Mouse (Mus musculus): ENCODE results near the gene Mon1a. TPM values are rescaled to one million over a fixed set of nuclear protein-coding genes. Genes with fewer than 3 reads are reported as not detected.
A peak's percentile ranks its signal among the peaks of the same experiment; 100 is the strongest.

The Mon1a gene
- 28.2 and 28.5 TPM in 2 replicates for polyA plus RNA-seq (2012; rRNA removed)

GRCm38 (mm10) chr9:107887804-107888266, at the start of gene Mon1a:
Gene Mon1a (plus strand): TSS chr9:107888151.
- peak; percentile 83 to 90 for DNase-seq (ENCODE audit: extremely low spot score in 1 of 2, low spot score in 1 of 2)

DNA sequence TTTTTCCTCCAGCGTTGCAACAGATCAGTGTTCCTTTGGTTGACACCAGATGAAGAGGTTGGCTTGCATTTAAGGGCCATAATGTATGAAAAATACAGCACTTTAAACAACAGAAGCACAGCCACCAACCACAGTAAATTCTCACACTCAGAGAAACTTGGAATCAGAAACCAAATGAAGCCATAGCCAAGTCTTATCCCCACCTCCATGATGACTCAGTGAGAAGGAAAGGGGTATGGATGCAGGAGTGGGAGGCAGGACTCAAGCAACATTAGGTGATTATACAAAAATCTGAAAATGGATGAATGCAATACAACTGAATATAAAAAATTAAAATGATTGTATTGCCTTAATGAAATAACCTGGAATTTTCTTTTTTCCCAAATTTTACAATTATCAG, 49.1 kb upstream of the Mon1a start:
- DNase-seq (ENCODE audit: extremely low spot score in 1 of 2, low spot score in 1 of 2): peak in 1 of 2 experiments; percentile 43

- no peak for DNase-seq (ENCODE audit: extremely low spot score in 1 of 2, low spot score in 1 of 2)
Measured at GRCm38 (mm10) chr9:107842709-107843108, 45.2 kb upstream of the Mon1a start.

- DNase-seq (ENCODE audit: extremely low spot score in 1 of 2, low spot score in 1 of 2): no peak
Measured at GRCm38 (mm10) chr9:107848922-107849321, 39.0 kb upstream of the Mon1a start.

DNA sequence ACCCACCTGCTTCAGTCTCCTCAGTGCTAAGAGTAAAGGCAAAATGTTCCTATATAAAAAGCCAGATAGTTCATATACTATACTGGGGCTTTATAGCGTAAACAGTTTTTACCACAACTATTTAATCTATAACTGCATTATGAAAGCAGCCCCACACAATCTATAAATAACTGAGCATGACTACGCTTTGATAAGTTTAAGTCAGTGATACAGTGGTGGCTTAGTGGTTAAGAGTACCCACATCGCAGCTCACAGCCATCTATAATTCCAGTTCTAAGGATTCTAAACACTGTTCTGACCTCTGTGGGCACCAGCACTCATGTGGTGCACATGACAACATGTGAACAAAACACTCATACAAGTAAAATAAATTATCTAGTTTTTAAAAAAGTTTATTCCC, 29.6 kb upstream of the Mon1a start:
- DNase-seq (ENCODE audit: extremely low spot score in 1 of 2, low spot score in 1 of 2): no peak

- DNase-seq (ENCODE audit: extremely low spot score in 1 of 2, low spot score in 1 of 2): no peak
Measured at GRCm38 (mm10) chr9:107864493-107864892, 23.5 kb upstream of the Mon1a start.

DNA sequence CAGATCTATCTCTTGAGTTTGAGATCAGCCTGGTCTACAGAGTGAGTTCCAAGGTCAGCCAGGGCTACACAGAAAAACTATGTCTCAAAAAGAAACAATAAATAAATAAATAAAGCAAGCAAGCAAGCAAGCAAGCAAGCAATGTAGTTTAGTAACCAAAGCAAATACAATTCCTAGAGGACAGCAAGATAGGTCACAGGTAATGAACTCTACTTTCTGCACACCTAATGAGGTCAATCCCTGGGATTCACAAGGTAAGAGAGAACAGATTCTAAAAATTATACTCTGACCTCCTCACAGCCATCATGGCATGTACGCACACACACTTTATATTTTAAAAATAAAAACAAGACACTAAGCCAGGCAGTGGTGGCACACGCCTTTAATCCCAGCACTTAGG, 21.9 kb upstream of the Mon1a start:
- no peak for DNase-seq (ENCODE audit: extremely low spot score in 1 of 2, low spot score in 1 of 2)

DNA sequence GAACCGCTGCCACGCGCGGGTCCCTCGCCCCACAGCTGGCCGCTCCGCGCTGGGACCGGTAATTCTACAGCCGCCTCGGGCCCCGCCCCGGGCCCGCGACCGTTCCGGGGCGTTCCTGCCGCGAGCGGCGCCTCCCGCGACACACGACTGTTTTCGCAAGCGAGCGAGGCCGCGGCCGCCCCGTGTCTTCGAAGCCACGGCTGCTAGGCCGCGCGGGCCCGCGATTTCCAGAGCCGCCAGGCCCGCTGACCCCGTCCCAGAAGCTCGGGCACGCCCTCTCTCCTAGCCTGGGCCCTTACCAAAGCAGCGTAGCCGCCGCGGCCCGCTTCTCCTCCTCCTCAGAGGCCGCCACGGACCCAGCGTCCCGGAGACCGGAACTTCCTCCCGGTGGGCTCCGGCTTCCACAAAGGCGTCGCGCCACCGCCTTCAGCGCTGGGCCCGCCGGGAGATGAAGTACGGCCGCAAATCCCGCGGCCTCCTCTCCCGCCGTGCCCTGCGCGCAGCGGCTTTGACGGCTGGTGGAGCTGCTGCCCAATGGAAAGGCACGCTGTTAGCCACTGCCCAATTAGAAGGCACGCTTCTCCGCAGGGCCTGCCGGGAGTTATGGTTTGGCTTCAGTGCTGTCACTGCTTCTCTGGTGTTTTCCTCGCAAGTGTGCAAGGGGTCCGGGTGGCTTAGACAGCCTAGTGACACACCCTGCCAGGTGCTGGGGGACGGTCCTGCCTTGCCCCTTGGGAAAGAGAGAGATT, 15.4 kb upstream of the Mon1a start:
- DNase-seq (ENCODE audit: extremely low spot score in 1 of 2, low spot score in 1 of 2): peak; percentile 90 to 97

DNA sequence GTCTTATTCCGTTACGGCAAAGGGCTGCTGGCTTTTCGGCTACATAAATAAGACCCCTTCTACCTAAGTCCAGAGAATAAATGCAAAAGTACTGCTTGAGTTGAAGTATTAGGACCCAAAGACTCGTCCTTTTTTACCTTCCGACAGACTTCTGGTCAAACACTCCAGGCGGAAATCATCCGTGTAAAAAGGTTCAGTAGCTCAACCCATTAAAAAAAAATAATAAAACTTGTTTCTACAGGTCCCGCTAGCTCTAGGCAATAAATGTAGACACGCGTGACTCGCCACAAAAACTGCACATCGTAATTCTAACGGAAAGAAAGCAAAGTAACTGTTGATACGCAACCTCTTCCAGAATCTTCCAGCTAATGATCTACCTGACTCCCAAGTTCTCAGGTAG, 14.8 kb upstream of the Mon1a start, which contains the start of gene Rbm6:
Gene Rbm6, minus strand, starts transcription at position 101 of the 400 bp plus-strand sequence.
- DNase-seq (ENCODE audit: extremely low spot score in 1 of 2, low spot score in 1 of 2): no peak

GRCm38 (mm10) chr9:107880411-107880810, 7.5 kb upstream of the Mon1a start:
- DNase-seq (ENCODE audit: extremely low spot score in 1 of 2, low spot score in 1 of 2): no peak

- peak in 1 of 2 experiments; percentile 28 for DNase-seq (ENCODE audit: extremely low spot score in 1 of 2, low spot score in 1 of 2)
Measured at GRCm38 (mm10) chr9:107888267-107888850, 408 bp downstream of the Mon1a start.

DNA sequence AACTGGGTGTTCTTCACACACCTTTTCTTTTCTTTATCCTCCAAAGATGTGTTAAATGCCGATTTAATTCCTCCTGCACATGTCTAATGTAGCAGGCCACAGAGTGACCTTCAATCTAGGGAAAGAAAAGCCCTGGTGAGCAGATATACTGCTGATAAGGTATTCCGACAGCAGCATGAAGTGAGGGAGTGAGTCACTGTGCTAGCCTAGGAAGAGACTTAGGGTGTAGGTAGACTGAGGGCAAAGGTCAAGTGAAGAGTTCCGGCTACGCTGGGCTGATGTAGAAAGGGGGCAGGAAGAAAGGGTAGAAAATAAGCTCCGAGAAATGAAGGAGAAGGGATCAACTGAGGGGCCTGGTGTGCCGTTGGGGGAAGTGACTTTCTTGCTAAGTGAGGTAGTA, 2.3 kb downstream of the Mon1a start:
- DNase-seq (ENCODE audit: extremely low spot score in 1 of 2, low spot score in 1 of 2): no peak

DNA sequence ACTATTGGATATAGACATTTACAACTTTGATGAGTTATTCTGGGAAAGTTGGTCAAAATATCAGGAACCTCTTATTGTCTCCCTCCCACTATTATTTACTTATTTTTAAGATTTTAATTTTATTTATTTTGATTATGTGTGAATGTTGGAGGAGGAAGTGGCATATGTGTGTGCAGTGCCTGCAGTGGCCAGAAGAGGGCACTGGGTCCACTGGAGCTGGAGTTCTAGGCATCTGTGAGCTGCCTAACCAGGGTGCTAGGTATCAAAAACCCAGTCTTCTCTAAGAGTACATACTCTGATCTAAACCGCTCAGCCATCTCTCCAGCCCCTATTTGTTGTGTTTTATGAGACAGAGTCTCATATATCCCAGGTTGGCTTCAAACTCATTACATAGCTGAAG, 3.1 kb downstream of the Mon1a start:
- no peak for DNase-seq (ENCODE audit: extremely low spot score in 1 of 2, low spot score in 1 of 2)

- DNase-seq (ENCODE audit: extremely low spot score in 1 of 2, low spot score in 1 of 2): no peak
Measured at GRCm38 (mm10) chr9:107898563-107898962, 10.6 kb downstream of the Mon1a start.

GRCm38 (mm10) chr9:107899855-107900254, 11.9 kb downstream of the Mon1a start:
- DNase-seq (ENCODE audit: extremely low spot score in 1 of 2, low spot score in 1 of 2): no peak

DNA sequence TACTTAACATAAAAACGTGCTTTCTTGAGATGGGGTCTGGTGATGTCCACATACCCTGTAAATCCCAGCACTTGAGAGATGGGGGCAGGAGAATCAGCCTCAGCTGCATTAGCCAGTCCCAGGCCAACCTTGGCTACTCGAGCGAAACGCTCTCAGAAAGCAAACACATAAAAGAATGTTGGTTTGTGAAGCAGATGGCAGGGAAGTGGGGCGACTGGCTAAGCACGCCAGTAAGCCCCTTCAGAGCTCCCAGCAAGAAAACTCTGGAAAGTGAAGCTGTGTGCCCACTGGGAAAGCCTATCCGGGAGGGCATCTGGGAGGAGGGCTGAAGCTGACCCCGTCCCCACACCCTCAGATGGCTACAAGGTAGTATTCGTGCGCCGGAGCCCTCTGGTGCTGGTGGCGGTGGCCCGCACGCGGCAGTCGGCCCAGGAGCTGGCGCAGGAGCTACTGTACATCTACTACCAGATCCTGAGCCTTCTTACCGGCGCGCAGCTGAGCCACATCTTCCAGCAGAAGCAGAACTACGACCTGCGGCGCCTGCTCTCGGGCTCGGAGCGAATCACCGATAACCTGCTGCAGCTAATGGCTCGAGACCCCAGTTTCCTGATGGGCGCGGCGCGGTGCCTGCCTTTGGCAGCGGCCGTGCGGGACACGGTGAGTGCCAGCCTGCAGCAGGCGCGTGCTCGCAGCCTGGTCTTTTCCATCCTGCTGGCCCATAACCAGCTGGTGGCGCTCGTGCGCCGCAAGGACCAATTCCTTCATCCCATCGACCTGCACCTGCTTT, 13.1 kb downstream of the Mon1a start:
- peak; percentile 76 to 89 for DNase-seq (ENCODE audit: extremely low spot score in 1 of 2, low spot score in 1 of 2)

DNA sequence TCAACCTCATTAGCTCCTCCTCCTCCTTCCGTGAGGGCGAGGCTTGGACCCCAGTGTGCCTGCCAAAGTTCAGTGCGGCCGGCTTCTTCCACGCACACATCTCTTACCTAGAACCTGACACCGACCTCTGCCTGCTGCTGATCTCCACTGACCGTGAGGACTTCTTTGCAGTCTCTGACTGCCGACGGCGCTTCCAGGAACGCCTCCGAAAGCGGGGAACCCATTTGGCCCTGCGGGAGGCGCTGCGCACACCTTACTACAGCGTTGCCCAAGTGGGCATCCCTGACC, 13.6 kb downstream of the Mon1a start:
- DNase-seq (ENCODE audit: extremely low spot score in 1 of 2, low spot score in 1 of 2): no peak

DNA sequence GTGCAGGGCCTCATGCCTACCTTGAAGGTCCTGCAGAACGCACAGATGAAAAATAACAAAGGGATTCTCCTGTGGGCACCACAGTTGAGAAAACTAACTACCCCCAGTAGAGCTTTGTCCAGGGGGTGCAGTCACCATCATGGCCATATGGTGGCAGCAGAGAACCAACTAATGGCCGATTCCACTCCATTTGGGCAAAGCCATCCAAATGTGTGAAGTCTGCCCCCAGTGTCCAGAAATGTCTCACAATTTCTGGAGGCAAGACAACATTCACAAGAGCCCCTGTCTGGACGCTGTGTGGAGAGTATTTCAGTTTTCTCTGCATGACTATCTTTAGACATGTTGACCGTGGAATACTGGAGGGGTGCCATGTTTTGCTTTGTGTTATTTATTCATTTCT, 16.8 kb downstream of the Mon1a start:
- peak; percentile 75 to 96 for DNase-seq (ENCODE audit: extremely low spot score in 1 of 2, low spot score in 1 of 2)

DNA sequence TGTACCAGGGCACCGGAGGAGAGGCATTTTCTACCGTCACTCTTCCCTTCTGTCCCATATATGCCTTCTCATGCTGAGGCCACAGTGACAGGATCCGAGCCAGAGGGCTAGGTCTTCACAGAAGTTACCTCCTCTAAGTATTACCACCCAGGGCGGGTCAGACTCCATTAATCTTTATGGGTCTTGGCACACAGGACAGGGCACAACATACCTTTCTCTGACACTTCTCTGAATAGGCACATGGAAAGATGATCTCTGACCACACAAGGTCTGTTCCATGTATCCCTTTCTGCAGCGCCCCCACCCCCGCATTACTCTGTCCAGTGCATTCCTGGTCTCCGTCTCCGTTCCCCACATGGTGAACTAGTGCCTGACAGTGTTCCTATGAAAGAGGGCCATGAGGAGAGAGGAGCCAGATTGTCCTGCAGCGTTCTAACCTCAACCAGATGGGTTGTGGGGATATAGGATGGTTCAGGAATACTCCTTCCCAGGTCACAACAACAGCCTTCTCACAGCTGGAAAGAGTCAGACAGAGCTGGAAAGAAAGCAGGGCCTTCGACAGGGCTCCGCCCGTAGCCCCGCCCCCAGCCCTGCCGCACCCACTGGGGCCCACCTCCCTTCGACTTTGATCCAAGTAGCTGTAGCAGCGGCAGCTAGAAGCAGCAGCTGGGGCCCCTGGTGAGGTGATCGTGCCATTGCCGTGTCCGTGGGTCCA, 18.5 kb downstream of the Mon1a start, which contains the start of gene Mst1r:
Gene Mst1r, plus strand, starts transcription at position 622 of the 715 bp plus-strand sequence.
- DNase-seq (ENCODE audit: extremely low spot score in 1 of 2, low spot score in 1 of 2): no peak

DNA sequence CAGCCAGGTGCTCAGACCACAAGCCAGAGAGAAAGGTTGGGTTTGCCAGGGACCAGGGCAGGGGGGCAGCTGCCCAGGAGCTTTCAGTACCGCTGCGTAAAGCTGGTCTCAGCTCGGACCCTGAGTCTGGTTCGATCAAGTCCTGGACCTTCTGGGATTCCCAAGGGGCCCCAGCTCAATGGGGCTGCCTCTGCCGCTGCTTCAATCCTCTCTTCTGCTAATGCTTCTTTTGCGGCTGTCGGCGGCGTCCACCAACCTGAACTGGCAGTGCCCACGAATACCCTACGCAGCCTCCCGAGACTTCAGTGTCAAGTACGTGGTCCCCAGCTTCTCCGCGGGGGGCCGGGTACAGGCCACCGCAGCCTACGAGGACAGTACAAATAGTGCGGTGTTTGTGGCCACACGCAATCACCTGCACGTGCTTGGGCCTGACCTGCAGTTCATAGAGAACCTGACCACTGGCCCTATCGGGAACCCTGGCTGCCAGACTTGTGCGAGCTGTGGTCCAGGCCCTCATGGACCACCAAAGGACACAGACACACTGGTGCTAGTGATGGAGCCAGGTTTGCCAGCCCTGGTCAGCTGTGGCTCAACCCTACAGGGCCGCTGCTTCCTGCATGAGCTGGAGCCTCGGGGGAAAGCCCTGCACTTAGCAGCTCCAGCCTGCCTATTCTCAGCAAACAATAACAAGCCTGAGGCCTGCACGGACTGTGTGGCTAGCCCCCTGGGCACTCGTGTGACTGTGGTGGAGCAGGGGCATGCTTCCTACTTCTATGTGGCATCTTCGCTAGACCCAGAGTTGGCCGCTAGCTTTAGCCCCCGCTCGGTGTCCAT, 19.2 kb downstream of the Mon1a start:
- DNase-seq (ENCODE audit: extremely low spot score in 1 of 2, low spot score in 1 of 2): no peak

Data from frontal cortex, adult 2 months (tissue).